Mouse (Mus musculus): ENCODE results near the gene C2cd4b.

- TF ChIP-seq CTCF (IDR thresholded peaks at IDR 0.05; ENCODE audit: borderline replicate concordance, insufficient read depth, low read depth, low read length) (no peak), POLR2A (IDR thresholded peaks at IDR 0.05; ENCODE audit: borderline replicate concordance, insufficient read depth, low read length) (no peak)
These were observed 1.8 kb downstream of the C2cd4b start for GRCm38 (mm10) chr9:67760991-67761390.

All from cerebellum, adult 2 months (tissue).